Mouse (Mus musculus): ENCODE measurements around the gene Spast. TPM values are rescaled to one million over a fixed set of nuclear protein-coding genes. Genes with fewer than 3 reads are reported as not detected.

Spast gene
- polyA plus RNA-seq, 1 experiment from 2014 or later: 5.9 TPM

DNA sequence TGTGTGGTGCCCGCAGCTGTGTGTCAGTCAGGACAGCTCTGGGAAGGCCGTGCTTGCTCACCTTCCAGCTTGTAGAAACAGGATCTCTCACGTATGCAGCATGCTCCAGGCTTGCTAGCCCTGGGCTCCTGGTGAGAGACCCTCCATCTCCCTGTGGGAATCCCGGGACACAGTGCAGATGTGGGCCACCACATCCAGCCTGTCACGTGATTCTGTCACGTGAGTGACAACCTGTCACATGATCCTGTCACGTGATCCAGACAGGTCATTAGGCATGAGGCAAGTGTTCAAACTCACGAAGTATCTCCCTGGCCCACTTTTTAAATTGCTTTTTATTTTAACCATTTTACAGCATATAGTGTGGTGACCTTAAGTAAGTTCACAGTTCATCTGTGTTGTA, 74.5 kb downstream of the Spast start:
- H3K4me1 ChIP-seq (ENCODE audit: insufficient read depth): no peaks in the 10 kb centered on the region
- no peak for ATAC-seq
- WGBS (ENCODE audit: insufficient replicate concordance): 83% methylated on average over 8 of the region's 8 CpGs
- DNase-seq: no peak
- peaks cover 42% of the 10 kb centered on the region for H3K36me3 ChIP-seq (replicated peaks; ENCODE audit: insufficient read depth, low read length)
- no peaks in the 10 kb centered on the region for H3K9me3 ChIP-seq (ENCODE audit: low read length)
- TF ChIP-seq CTCF (IDR thresholded peaks at IDR 0.05; ENCODE audit: low read depth): no peak
- no peak for TF ChIP-seq EP300 (IDR thresholded peaks at IDR 0.05; ENCODE audit: low read depth)
- H3K9ac ChIP-seq (replicated peaks): no peak overlapping the region
- H3K27me3 ChIP-seq (ENCODE audit: insufficient read depth, low read length): no peaks in the 10 kb centered on the region
- no peak overlapping the region for H3K27ac ChIP-seq (ENCODE audit: low read depth)
- no peak overlapping the region for H3K4me3 ChIP-seq (ENCODE audit: low read depth, low read length)
- no peak overlapping the region for H3K4me2 ChIP-seq (ENCODE audit: low read depth, low read length)

DNA sequence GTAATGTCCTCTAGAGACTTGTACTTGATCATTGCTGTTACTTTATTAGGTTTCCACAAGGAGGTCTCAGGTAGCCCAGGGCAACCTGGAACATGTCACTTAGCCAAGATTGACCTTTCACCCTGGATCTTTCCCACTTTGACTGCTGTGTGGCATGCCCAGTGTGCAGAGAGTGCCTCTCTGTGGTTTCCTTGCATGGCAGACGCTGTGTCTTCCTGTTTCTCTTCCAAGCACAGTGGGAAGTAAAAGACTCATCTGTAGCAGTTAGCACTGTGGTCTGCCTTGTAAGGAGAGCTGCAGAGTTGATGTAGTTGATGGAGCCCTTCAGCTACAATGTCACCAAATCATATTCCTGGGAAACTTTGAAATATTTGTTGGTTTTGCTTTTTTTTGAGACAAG, 75.9 kb downstream of the Spast start:
- WGBS (ENCODE audit: insufficient replicate concordance): 29% methylated on average over 1 of the region's 1 CpGs
- TF ChIP-seq CTCF (IDR thresholded peaks at IDR 0.05; ENCODE audit: low read depth) (no peak), EP300 (IDR thresholded peaks at IDR 0.05; ENCODE audit: low read depth) (no peak)
- Histone ChIP-seq H3K9ac (replicated peaks) (no peak overlapping the region), H3K27ac (ENCODE audit: low read depth) (no peak overlapping the region), H3K4me3 (ENCODE audit: low read depth, low read length) (no peak overlapping the region), H3K4me1 (ENCODE audit: insufficient read depth) (no peaks in the 10 kb centered on the region), H3K9me3 (ENCODE audit: low read length) (no peaks in the 10 kb centered on the region), H3K27me3 (ENCODE audit: insufficient read depth, low read length) (no peaks in the 10 kb centered on the region), H3K36me3 (replicated peaks; ENCODE audit: insufficient read depth, low read length) (peaks cover 49% of the 10 kb centered on the region), H3K4me2 (ENCODE audit: low read depth, low read length) (no peak overlapping the region)
- ATAC-seq: no peak
- DNase-seq: no peak

DNA sequence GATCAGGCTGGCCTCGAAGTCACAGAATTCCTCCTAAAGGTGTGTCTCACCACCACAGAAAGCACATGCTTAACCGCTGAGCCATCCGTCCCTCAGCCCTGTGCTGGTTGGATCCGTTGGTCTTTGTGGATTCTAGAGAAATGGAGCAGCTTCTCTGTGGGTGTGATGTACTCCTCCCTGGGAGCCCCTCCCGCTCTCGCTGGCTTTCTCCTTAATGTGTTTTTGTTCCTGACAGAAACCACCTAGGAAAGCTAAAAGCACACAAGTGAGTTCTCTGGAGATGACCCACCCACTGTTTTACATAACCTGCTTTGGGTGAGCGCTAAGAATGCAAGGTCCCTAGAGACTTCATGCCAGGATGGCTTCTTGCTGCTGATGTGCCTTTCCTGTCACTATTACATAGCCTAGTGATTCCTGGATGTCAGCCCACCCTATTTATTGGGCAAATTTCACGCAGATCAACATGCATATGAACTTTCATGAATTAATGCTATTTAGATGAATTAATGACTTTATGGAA, 78.1 kb downstream of the Spast start:
- no peak for DNase-seq
- no peak overlapping the region for H3K4me3 ChIP-seq (ENCODE audit: low read depth, low read length)
- TF ChIP-seq CTCF (IDR thresholded peaks at IDR 0.05; ENCODE audit: low read depth) (no peak), EP300 (IDR thresholded peaks at IDR 0.05; ENCODE audit: low read depth) (no peak)
- no peak overlapping the region for H3K27ac ChIP-seq (ENCODE audit: low read depth)
- H3K4me1 ChIP-seq (ENCODE audit: insufficient read depth): no peaks in the 10 kb centered on the region
- no peak overlapping the region for H3K4me2 ChIP-seq (ENCODE audit: low read depth, low read length)
- H3K27me3 ChIP-seq (ENCODE audit: insufficient read depth, low read length): no peaks in the 10 kb centered on the region
- H3K36me3 ChIP-seq (replicated peaks; ENCODE audit: insufficient read depth, low read length): peaks cover 53% of the 10 kb centered on the region
- no peak for ATAC-seq
- no peak overlapping the region for H3K9ac ChIP-seq (replicated peaks)
- 87% methylated on average over 8 of the region's 8 CpGs for WGBS (ENCODE audit: insufficient replicate concordance)
- no peaks in the 10 kb centered on the region for H3K9me3 ChIP-seq (ENCODE audit: low read length)

DNA sequence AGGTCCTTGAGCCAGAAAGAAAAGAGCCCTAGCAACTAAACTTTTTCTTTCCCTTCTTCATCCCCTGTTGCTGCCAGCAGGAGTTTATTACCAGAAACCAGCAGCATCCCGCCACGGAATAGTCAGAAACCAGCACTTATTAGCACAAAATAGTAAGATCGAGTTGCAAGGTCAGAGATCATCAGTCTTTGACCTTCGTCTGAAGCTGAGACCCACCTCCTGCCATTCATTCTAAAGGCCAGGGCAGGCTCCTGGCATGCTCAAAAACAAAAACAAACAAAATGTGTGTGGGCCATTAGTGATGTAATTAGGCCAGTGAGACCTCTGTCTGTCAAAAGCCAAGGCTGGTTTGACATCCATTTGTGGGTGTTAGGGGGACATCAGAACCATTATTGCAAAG, 79.4 kb downstream of the Spast start:
- WGBS (ENCODE audit: insufficient replicate concordance): 62% methylated on average over 4 of the region's 4 CpGs
- Histone ChIP-seq H3K9ac (replicated peaks) (no peak overlapping the region), H3K36me3 (replicated peaks; ENCODE audit: insufficient read depth, low read length) (peaks cover 52% of the 10 kb centered on the region), H3K27ac (ENCODE audit: low read depth) (no peak overlapping the region), H3K27me3 (ENCODE audit: insufficient read depth, low read length) (no peaks in the 10 kb centered on the region), H3K4me1 (ENCODE audit: insufficient read depth) (no peaks in the 10 kb centered on the region), H3K9me3 (ENCODE audit: low read length) (no peaks in the 10 kb centered on the region), H3K4me2 (ENCODE audit: low read depth, low read length) (no peak overlapping the region), H3K4me3 (ENCODE audit: low read depth, low read length) (no peak overlapping the region)
- no peak for DNase-seq
- peak; percentile 12; the same call in 1 of the 2 replicates for ATAC-seq
- TF ChIP-seq CTCF (IDR thresholded peaks at IDR 0.05; ENCODE audit: low read depth) (no peak), EP300 (IDR thresholded peaks at IDR 0.05; ENCODE audit: low read depth) (no peak)

DNA sequence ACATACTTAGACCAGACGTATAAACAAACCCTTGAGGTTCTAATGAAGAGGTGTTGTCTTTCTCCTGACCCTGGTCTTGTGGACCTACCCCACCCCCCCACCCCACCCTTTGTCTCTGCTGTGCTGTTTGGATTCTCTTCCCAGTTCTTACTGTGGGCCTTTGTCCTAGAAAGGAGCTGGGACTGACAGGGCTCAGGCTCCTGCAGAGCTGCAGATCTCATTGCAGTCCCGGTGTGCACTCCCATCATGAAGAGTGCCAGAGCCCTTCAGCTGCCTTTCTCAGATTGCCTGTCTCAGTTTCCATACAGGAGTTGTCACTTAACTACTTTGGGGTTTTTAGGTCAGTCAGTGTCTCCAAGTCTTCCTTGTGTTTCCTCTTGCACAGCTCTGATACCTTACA, 81.9 kb downstream of the Spast start:
- Histone ChIP-seq H3K4me2 (ENCODE audit: low read depth, low read length) (no peak overlapping the region), H3K27ac (ENCODE audit: low read depth) (no peak overlapping the region), H3K27me3 (ENCODE audit: insufficient read depth, low read length) (no peaks in the 10 kb centered on the region), H3K4me1 (ENCODE audit: insufficient read depth) (no peaks in the 10 kb centered on the region), H3K4me3 (ENCODE audit: low read depth, low read length) (no peak overlapping the region), H3K9ac (replicated peaks) (no peak overlapping the region), H3K36me3 (replicated peaks; ENCODE audit: insufficient read depth, low read length) (peaks cover 53% of the 10 kb centered on the region), H3K9me3 (ENCODE audit: low read length) (no peaks in the 10 kb centered on the region)
- ATAC-seq: no peak
- TF ChIP-seq EP300 (IDR thresholded peaks at IDR 0.05; ENCODE audit: low read depth) (no peak), CTCF (IDR thresholded peaks at IDR 0.05; ENCODE audit: low read depth) (no peak)
- DNase-seq: no peak
- WGBS (ENCODE audit: insufficient replicate concordance): 88% methylated on average over 2 of the region's 2 CpGs

DNA sequence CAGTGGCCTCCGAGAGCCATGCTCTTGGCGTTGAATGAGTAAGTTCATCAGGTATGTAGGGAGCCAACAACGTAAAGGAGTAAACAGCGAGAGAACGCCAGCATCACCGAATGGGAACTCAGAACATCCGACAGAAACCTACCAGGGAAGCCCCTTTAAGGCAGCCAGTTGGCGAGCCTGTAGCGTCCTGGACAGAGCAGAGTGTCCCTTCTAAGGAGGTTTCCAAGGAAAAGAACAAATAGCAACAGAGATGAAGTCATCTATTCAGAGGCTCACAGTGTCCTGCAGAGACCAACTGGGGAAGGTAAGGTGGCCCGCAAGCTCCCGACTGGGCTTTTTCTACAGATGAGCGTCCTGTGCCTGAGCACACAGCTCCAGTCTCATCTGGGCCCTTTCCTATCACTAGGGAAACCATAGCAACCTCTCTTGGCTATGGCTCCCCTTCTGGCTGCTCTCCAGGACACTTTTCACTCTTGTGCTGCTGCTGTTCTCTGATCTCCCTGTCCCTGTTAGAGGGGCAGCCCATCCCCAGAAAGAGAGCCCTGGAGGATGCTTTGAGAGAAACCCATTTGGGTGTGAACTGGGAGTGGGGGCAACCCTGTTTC, 85.7 kb downstream of the Spast start:
- no peaks in the 10 kb centered on the region for H3K4me1 ChIP-seq (ENCODE audit: insufficient read depth)
- no peaks in the 10 kb centered on the region for H3K9me3 ChIP-seq (ENCODE audit: low read length)
- H3K36me3 ChIP-seq (replicated peaks; ENCODE audit: insufficient read depth, low read length): peaks cover 48% of the 10 kb centered on the region
- ATAC-seq (no peak), DNase-seq (no peak)
- no peak overlapping the region for H3K4me3 ChIP-seq (ENCODE audit: low read depth, low read length)
- no peak overlapping the region for H3K4me2 ChIP-seq (ENCODE audit: low read depth, low read length)
- H3K9ac ChIP-seq (replicated peaks): no peak overlapping the region
- H3K27me3 ChIP-seq (ENCODE audit: insufficient read depth, low read length): no peaks in the 10 kb centered on the region
- WGBS (ENCODE audit: insufficient replicate concordance): 90% methylated on average over 12 of the region's 12 CpGs
- no peak overlapping the region for H3K27ac ChIP-seq (ENCODE audit: low read depth)
- TF ChIP-seq EP300 (IDR thresholded peaks at IDR 0.05; ENCODE audit: low read depth) (no peak), CTCF (IDR thresholded peaks at IDR 0.05; ENCODE audit: low read depth) (no peak)
